ENCODE assay signal across 8 mouse cellular contexts in the genomic region with DNA sequence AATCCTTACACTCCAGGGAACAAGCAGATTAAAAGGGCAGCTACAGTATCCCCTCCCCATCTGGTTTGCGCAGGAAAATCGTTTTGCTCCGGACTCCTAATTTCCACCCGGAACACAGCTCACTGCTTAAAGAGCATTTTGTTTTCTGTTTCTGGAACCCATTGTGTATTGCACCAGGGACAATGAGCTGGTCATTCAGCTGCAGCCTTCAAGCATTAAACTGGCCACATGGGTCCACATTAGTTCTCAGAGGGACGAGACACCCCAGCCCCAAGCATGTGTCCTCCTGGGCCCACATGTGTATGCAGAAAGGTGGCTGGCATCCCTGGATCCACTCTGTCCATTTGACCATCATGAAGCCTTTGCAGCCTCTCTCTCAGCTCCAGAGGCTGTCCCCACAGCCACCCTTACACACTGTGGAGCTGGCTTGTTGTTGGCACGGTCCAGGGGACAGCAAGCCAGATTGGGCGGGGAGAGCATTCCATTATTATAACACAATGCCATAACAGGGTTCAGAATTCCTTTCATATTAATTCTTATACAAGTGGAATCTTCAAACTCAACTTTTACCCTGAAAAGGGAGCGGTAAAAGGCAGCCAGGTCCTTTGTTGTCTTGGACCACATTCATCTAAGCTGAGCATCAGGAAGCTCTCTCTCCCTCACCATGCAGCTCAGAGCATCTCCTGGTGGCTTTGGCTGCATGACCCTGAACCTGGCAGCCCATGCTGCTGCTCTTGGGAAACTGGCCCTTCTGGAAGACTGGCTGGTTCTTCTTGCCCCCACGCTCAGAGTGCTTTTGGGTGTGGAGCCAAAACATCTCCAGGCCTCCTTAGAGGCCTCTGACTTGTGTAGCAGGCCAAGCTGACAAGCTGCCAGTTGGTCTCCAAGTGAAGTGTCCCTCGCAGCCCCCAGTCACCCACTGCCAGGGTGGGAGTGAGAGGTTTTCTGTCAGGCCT.
DNase-seq lines count a peak whose midpoint lies in the region; ATAC-seq and TF ChIP-seq lines count a peak whose summit lies in the region.

No protein-coding gene starts in this region.

- CTCF ChIA-PET in Patski (lab: Charles Lee) = interaction anchor here (1.2 to 1.4 kb wide), 2 partner anchors 10 to 32 kb away, joined by 3 read pairs; no protein-coding TSS in a partner anchor

- no peak overlapping the region for H3K9ac ChIP-seq in forebrain, postnatal 0 days

- no peak for TF ChIP-seq CTCF in forebrain, postnatal 0 days (IDR thresholded peaks at IDR 0.05; ENCODE audit: low read depth)
- no peak for TF ChIP-seq CTCF in Patski (IDR thresholded peaks at IDR 0.05)
- TF ChIP-seq CTCF in thymus, adult 2 months (IDR thresholded peaks at IDR 0.05; ENCODE audit: borderline replicate concordance, control insufficient read depth, extremely low read depth, insufficient read depth, low read length, poor library complexity) = no peak

- DNase-seq in forebrain, embryonic 10.5 days (ENCODE audit: extremely low spot score, low spot score) = no peak
- no peak for DNase-seq in forebrain, postnatal 0 days
- no peak for DNase-seq in Patski (ENCODE audit: low read depth, low spot score)
- peak; percentile 60 to 67 for DNase-seq in gastrocnemius, adult 8-10 months (ENCODE audit: low spot score in 2 of 2)
- peak; percentile 30 for DNase-seq in kidney, postnatal 10 days
- DNase-seq in ovary, postnatal 14 days (ENCODE audit: low spot score) = peak; percentile 42
- no peak for DNase-seq in embryo, embryonic 9.5 days (ENCODE audit: extremely low spot score)
- DNase-seq in thymus, adult 2 months = no peak

- peaks cover 6% of the 10 kb centered on the region for H3K27me3 ChIP-seq in forebrain, embryonic 10.5 days (ENCODE audit: poor library complexity, severe bottlenecking)
- H3K27me3 ChIP-seq in forebrain, postnatal 0 days (ENCODE audit: insufficient read depth, low read length) = no peaks in the 10 kb centered on the region
- H3K27me3 ChIP-seq in Patski = no peaks in the 10 kb centered on the region
- H3K27me3 ChIP-seq in thymus, adult 2 months (ENCODE audit: control insufficient read depth, insufficient read depth, low read length) = no peaks in the 10 kb centered on the region

- POLR2A ChIA-PET in Patski (lab: Charles Lee) = interaction anchor here (0.8 to 0.9 kb wide), 2 partner anchors 10 to 36 kb away, joined by 3 read pairs; no protein-coding TSS in a partner anchor

- no peak for TF ChIP-seq POLR2A in thymus, adult 2 months (IDR thresholded peaks at IDR 0.05; ENCODE audit: control insufficient read depth, extremely low read depth, insufficient read depth, low read length, poor library complexity)

- WGBS in forebrain, embryonic 10.5 days = 88% methylated on average over 10 of the region's 10 CpGs
- 66% methylated on average over 10 of the region's 10 CpGs for WGBS in forebrain, postnatal 0 days
- whole genome bisulfite sequencing in thymus, adult 2 months = 94% methylated on average over 10 of the region's 10 CpGs

- in situ Hi-C loops in Patski (cut with MboI; ENCODE audit: low pct_unique_long_range_greater_than_20kb) = no loop called here

- H3K36me3 ChIP-seq in forebrain, embryonic 10.5 days (replicated peaks) = no peaks in the 10 kb centered on the region
- H3K36me3 ChIP-seq in forebrain, postnatal 0 days (ENCODE audit: insufficient read depth) = no peaks in the 10 kb centered on the region
- no peaks in the 10 kb centered on the region for H3K36me3 ChIP-seq in thymus, adult 2 months (ENCODE audit: control insufficient read depth, insufficient read depth, low read length)

- peaks cover 40% of the 10 kb centered on the region for H3K4me1 ChIP-seq in forebrain, embryonic 10.5 days
- H3K4me1 ChIP-seq in forebrain, postnatal 0 days (ENCODE audit: insufficient read depth) = peaks cover 4% of the 10 kb centered on the region; the same call in 1 of the 2 replicates
- H3K4me1 ChIP-seq in thymus, adult 2 months (replicated peaks; ENCODE audit: control insufficient read depth, insufficient read depth, low read length) = peaks cover 50% of the 10 kb centered on the region

- no peaks in the 10 kb centered on the region for H3K9me3 ChIP-seq in forebrain, embryonic 10.5 days
- no peaks in the 10 kb centered on the region for H3K9me3 ChIP-seq in forebrain, postnatal 0 days (ENCODE audit: low read length)

- H3K4me2 ChIP-seq in forebrain, postnatal 0 days (ENCODE audit: low read depth) = no peak overlapping the region

- ATAC-seq in forebrain, postnatal 0 days = no peak; the same call in 1 of the 2 replicates
- peak; percentile 41 for ATAC-seq in Patski

- no peak overlapping the region for H3K4me3 ChIP-seq in forebrain, embryonic 10.5 days
- H3K4me3 ChIP-seq in forebrain, postnatal 0 days (ENCODE audit: low read depth, low read length) = no peak overlapping the region
- H3K4me3 ChIP-seq in thymus, adult 2 months (ENCODE audit: control insufficient read depth, insufficient read depth, low read length) = no peak overlapping the region

- H3K27ac ChIP-seq in forebrain, embryonic 10.5 days = peak overlapping the region; percentile 48
- H3K27ac ChIP-seq in forebrain, postnatal 0 days (ENCODE audit: low read depth, low read length) = no peak overlapping the region
- H3K27ac ChIP-seq in thymus, adult 2 months (ENCODE audit: control insufficient read depth, insufficient read depth, low read length) = no peak overlapping the region

Comparison
In these comparisons a context has a peak if more than half of its experiments do, and no peak if none do; other contexts are left out.
1. DNase-seq: peak in gastrocnemius, adult 8-10 months (2 of 2), kidney, postnatal 10 days (single experiment) and ovary, postnatal 14 days (single experiment); none in forebrain, embryonic 10.5 days (single experiment), forebrain, postnatal 0 days (single experiment), Patski (single experiment), embryo, embryonic 9.5 days (single experiment) and thymus, adult 2 months (single experiment).